Mouse (Mus musculus): Measurements from ENCODE around the gene Emp3.
"Not testable (repeated sequence)": the region's sequence is repeated elsewhere in the genome, so short reads cannot be mapped to it uniquely, and the experiment has no call there.

- not testable (repeated sequence) for TF ChIP-seq POLR2A (IDR thresholded peaks at IDR 0.05; ENCODE audit: borderline replicate concordance, extremely low read depth, low read depth, low read length)
- peak; percentile 10; the same call in 1 of the 2 replicates for TF ChIP-seq CTCF (IDR thresholded peaks at IDR 0.05; ENCODE audit: insufficient read depth, low read length)
Observed at GRCm38 (mm10) chr7:45943280-45943679, 22.1 kb upstream of the Emp3 start.

All from lung, adult 2 months (tissue).